Mouse (Mus musculus) liver, postnatal 0 days (tissue): ENCODE results near the gene Gpsm1.

Source experiments
- CTCF ChIP-seq: sonication (generic); IDR thresholded peaks from 2 replicates; pipeline ENCODE4 v1.5.1; 2016; ENCODE audit warnings: antibody characterized with exemption, low read depth
- EP300 ChIP-seq: IDR thresholded peaks from 2 replicates; pipeline ENCODE4 v1.6.1; 2016; ENCODE audit warnings: antibody characterized with exemption, low read depth, mild to moderate bottlenecking

GRCm38 (mm10) chr2:26299336-26299735 is 16.0 kb upstream of the Gpsm1 start:
- TF ChIP-seq CTCF: no peak
- TF ChIP-seq EP300: no peak
